Mouse (Mus musculus) limb, embryonic 13.5 days (tissue): Measurements from ENCODE around the gene Zbtb33. TPM values are rescaled to one million over a fixed set of nuclear protein-coding genes. Genes with fewer than 3 reads are reported as not detected.

Experiments
- ATAC-seq: fragments of 200-750 bp; cut with Nextera tagmentation; 2 replicates; pipeline ENCODE4 v1.8.0; 2017; ENCODE audit warnings: low read depth, moderate number of reproducible peaks, moderate TSS enrichment; ENCODE audit not compliant: low FRiP score
- H3K27ac ChIP-seq: fragments of 300-500 bp; sonication (generic); 2 replicates; pipeline ENCODE4 v1.5.1; 2015; ENCODE audit warnings: inconsistent platforms, mild to moderate bottlenecking, moderate library complexity
- H3K27me3 ChIP-seq: fragments of 300-500 bp; sonication (generic); 2 replicates; pipeline ENCODE4 v1.6.1; 2015; ENCODE audit warnings: mild to moderate bottlenecking, inconsistent platforms
- H3K36me3 ChIP-seq: fragments of 300-500 bp; sonication (generic); 2 replicates; pipeline ENCODE4 v1.6.1; 2015; ENCODE audit warnings: inconsistent platforms, mild to moderate bottlenecking, moderate library complexity
- H3K4me1 ChIP-seq: fragments of 300-500 bp; sonication (generic); 2 replicates; pipeline ENCODE4 v1.6.1; 2015; ENCODE audit warnings: inconsistent platforms
- H3K4me2 ChIP-seq: fragments of 300-500 bp; sonication (generic); replicated peaks from 2 replicates; pipeline ENCODE4 v1.6.1; 2015; ENCODE audit warnings: inconsistent platforms, mild to moderate bottlenecking, moderate library complexity
- H3K4me3 ChIP-seq: fragments of 300-500 bp; sonication (generic); 2 replicates; pipeline ENCODE4 v1.5.1; 2015; ENCODE audit warnings: moderate library complexity, mild to moderate bottlenecking, inconsistent platforms
- H3K9ac ChIP-seq: fragments of 300-500 bp; sonication (generic); 2 replicates; pipeline ENCODE4 v1.6.1; 2015; ENCODE audit warnings: mild to moderate bottlenecking, inconsistent platforms
- H3K9me3 ChIP-seq: fragments of 300-500 bp; sonication (generic); 2 replicates; pipeline ENCODE4 v1.6.1; 2016; ENCODE audit warnings: inconsistent platforms
- WGBS: fragments of 180-500 bp; shearing (Covaris S2); methylation state at CpG from one replicate; pipeline ENCODE4 v1.1.7; 2015; 5-methylcytosine and 5-hydroxymethylcytosine counted together
- microRNA-seq: library from miRNA; unstranded; fragments of <30 nt; microRNA quantifications from one replicate; pipeline ENCODE4, GENCODE M21; 2016
- polyA plus RNA-seq: library from polyadenylated mRNA; unstranded; fragments of >200 nt; fragmentation: Nextera tagmentation; extraction: Ambion mirVana; gene quantifications from 2 replicates; pipeline ENCODE4 v1.2.1, GENCODE M21; 2015

The Zbtb33 gene
- polyA plus RNA-seq, 1 experiment from 2014 or later = 3.5 TPM

- Histone ChIP-seq H3K9ac (no peak overlapping the region), H3K4me1 (no peaks in the 10 kb centered on the region), H3K27ac (no peak overlapping the region), H3K27me3 (no peaks in the 10 kb centered on the region), H3K9me3 (no peaks in the 10 kb centered on the region), H3K36me3 (no peaks in the 10 kb centered on the region), H3K4me3 (no peak overlapping the region), H3K4me2 (no peak overlapping the region)
- 69% methylated on average over 1 of the region's 1 CpGs for WGBS
- no peak for ATAC-seq
Observed at GRCm38 (mm10) chrX:38207392-38207791, 17.8 kb downstream of the Zbtb33 start.

- Histone ChIP-seq H3K4me2 (no peak overlapping the region), H3K4me1 (no peaks in the 10 kb centered on the region), H3K4me3 (no peak overlapping the region), H3K27me3 (no peaks in the 10 kb centered on the region), H3K9ac (no peak overlapping the region), H3K9me3 (no peaks in the 10 kb centered on the region), H3K36me3 (no peaks in the 10 kb centered on the region), H3K27ac (no peak overlapping the region)
- WGBS = 60% methylated on average over 9 of the region's 9 CpGs
- ATAC-seq = no peak; the same call in 1 of the 2 replicates
Observed at GRCm38 (mm10) chrX:38216986-38217675, 27.5 kb downstream of the Zbtb33 start.

- 47% methylated on average over 2 of the region's 2 CpGs for WGBS
- H3K27me3 ChIP-seq = no peaks in the 10 kb centered on the region
- H3K4me2 ChIP-seq = no peak overlapping the region
Observed at GRCm38 (mm10) chrX:38217676-38217991, 28.0 kb downstream of the Zbtb33 start.

GRCm38 (mm10) chrX:38222757-38223156, 33.2 kb downstream of the Zbtb33 start:
- no peaks in the 10 kb centered on the region for H3K36me3 ChIP-seq
- ATAC-seq = no peak
- no peaks in the 10 kb centered on the region for H3K27me3 ChIP-seq
- H3K4me1 ChIP-seq = no peaks in the 10 kb centered on the region
- no peak overlapping the region for H3K9ac ChIP-seq
- H3K4me3 ChIP-seq = no peak overlapping the region
- WGBS = 59% methylated on average over 2 of the region's 2 CpGs
- no peaks in the 10 kb centered on the region for H3K9me3 ChIP-seq
- H3K4me2 ChIP-seq = no peak overlapping the region
- H3K27ac ChIP-seq = no peak overlapping the region

More at GRCm38 (mm10) chrX:38217676-38217991, 28.0 kb downstream of the Zbtb33 start:
- ATAC-seq = peak; percentile 83
- Histone ChIP-seq H3K4me1 (no peaks in the 10 kb centered on the region), H3K36me3 (no peaks in the 10 kb centered on the region), H3K4me3 (no peak overlapping the region), H3K9me3 (no peaks in the 10 kb centered on the region), H3K9ac (no peak overlapping the region), H3K27ac (no peak overlapping the region)

- no peaks in the 10 kb centered on the region for H3K4me1 ChIP-seq
- H3K27ac ChIP-seq = no peak overlapping the region
- no peak overlapping the region for H3K9ac ChIP-seq
- no peak for ATAC-seq
- H3K4me2 ChIP-seq = no peak overlapping the region
- no peak overlapping the region for H3K4me3 ChIP-seq
- no peaks in the 10 kb centered on the region for H3K36me3 ChIP-seq
- no peaks in the 10 kb centered on the region for H3K27me3 ChIP-seq
- H3K9me3 ChIP-seq = no peaks in the 10 kb centered on the region
- WGBS = 93% methylated on average over 1 of the region's 1 CpGs
Observed at GRCm38 (mm10) chrX:38229888-38230287, 40.3 kb downstream of the Zbtb33 start.

- Histone ChIP-seq H3K27ac (no peak overlapping the region), H3K4me1 (no peaks in the 10 kb centered on the region), H3K4me2 (no peak overlapping the region), H3K9ac (no peak overlapping the region), H3K36me3 (no peaks in the 10 kb centered on the region), H3K4me3 (no peak overlapping the region), H3K9me3 (no peaks in the 10 kb centered on the region), H3K27me3 (no peaks in the 10 kb centered on the region)
- no peak for ATAC-seq
- WGBS = 33% methylated on average over 2 of the region's 2 CpGs
Observed at GRCm38 (mm10) chrX:38237731-38238130, 48.1 kb downstream of the Zbtb33 start.

Small RNA genes lying within 50 kb of the gene (microRNA-seq; reads per million reads assigned to microRNA genes)
- 1.0 reads per million for gene Mir3110

Other genes starting within 250 kb of the Zbtb33 start
- gene Btg1-ps1, start 171.0 kb upstream of the Zbtb33 start, polyA plus RNA-seq = not detected in 2 replicates
- not detected in 2 replicates for gene Btg1-ps2, start 146.7 kb upstream of the Zbtb33 start, polyA plus RNA-seq
- not detected in 2 replicates for gene Rhox10, start 123.3 kb upstream of the Zbtb33 start, polyA plus RNA-seq
- not detected in 2 replicates for gene Rhox11, start 104.7 kb upstream of the Zbtb33 start, polyA plus RNA-seq
- not detected in 2 replicates for gene Rhox12, start 78.9 kb upstream of the Zbtb33 start, polyA plus RNA-seq
- gene Rhox13, start 68.6 kb upstream of the Zbtb33 start, polyA plus RNA-seq = not detected in 2 replicates
- gene Tmem255a, start 62.6 kb downstream of the Zbtb33 start, polyA plus RNA-seq = 32.4 and 34.0 TPM in 2 replicates
- gene Atp1b4, start 126.4 kb downstream of the Zbtb33 start, polyA plus RNA-seq = 1.7 and 2.2 TPM in 2 replicates